Mouse (Mus musculus) myocyte (in vitro differentiated cells): ENCODE results near the gene Ccnb3. TPM values are rescaled to one million over a fixed set of nuclear protein-coding genes. Genes with fewer than 3 reads are reported as not detected.

Experiments
- H3K27me3 ChIP-seq: one replicate; pipeline ENCODE4 v1.6.1; 2011; ENCODE audit not compliant: control insufficient read depth, insufficient read depth, insufficient read length
- H3K36me3 ChIP-seq: one replicate; pipeline ENCODE4 v1.6.1; 2011; ENCODE audit not compliant: control insufficient read depth, insufficient read depth
- H3K4me2 ChIP-seq: one replicate; pipeline ENCODE4 v1.6.1; 2011; ENCODE audit warnings: low read depth, control low read depth
- H3K4me3 ChIP-seq: one replicate; pipeline ENCODE4 v1.5.1; 2011; ENCODE audit warnings: mild to moderate bottlenecking, control low read depth, moderate library complexity
- H3K79me2 ChIP-seq: one replicate; pipeline ENCODE4 v1.6.1; 2011; ENCODE audit not compliant: control insufficient read depth, insufficient read depth
- H3ac ChIP-seq: one replicate; pipeline ENCODE4 v1.6.1; 2011; ENCODE audit not compliant: control insufficient read depth, insufficient read length
- CEBPB ChIP-seq: IDR thresholded peaks from 2 replicates; pipeline ENCODE4 v1.6.1; 2011; ENCODE audit warnings: mild to moderate bottlenecking, moderate library complexity; ENCODE audit not compliant: poor library complexity, insufficient read depth, severe bottlenecking
- E2F4 ChIP-seq: IDR thresholded peaks from one replicate; pipeline ENCODE4 v1.6.1; 2011; ENCODE audit warnings: mild to moderate bottlenecking, control low read depth, moderate library complexity; ENCODE audit not compliant: insufficient read depth
- MAX ChIP-seq: IDR thresholded peaks from one replicate; pipeline ENCODE4 v1.6.1; 2011; ENCODE audit warnings: low read depth, mild to moderate bottlenecking, control low read depth
- MYOD1 ChIP-seq, 3 experiments: IDR thresholded peaks; one replicate each; pipeline ENCODE4 v1.6.1; 2011; ENCODE audit warnings: control low read depth in 2 of 3, low read depth in 2 of 3, mild to moderate bottlenecking in 2 of 3, moderate library complexity in 1 of 3; ENCODE audit not compliant: insufficient read length in 2 of 3, control insufficient read depth in 1 of 3
- POLR2AphosphoS2 ChIP-seq: IDR thresholded peaks from one replicate; pipeline ENCODE4 v1.6.1; 2011; ENCODE audit warnings: low read depth, control low read depth; ENCODE audit not compliant: insufficient read length
- SRF ChIP-seq: IDR thresholded peaks from one replicate; pipeline ENCODE4 v1.6.1; 2011; ENCODE audit warnings: low read depth; ENCODE audit not compliant: control insufficient read depth, insufficient read length
- TCF3 ChIP-seq: IDR thresholded peaks from one replicate; pipeline ENCODE4 v1.6.1; 2011; ENCODE audit warnings: low read depth, control low read depth; ENCODE audit not compliant: insufficient read length
- polyA plus RNA-seq: library from polyadenylated mRNA; unstranded; fragments of >200 nt; fragmentation: generic; extraction: Trizol; gene quantifications from one replicate; pipeline ENCODE4 v1.2.1, GENCODE M21; 2012; ENCODE audit warnings: missing spikeins

Gene Ccnb3
- polyA plus RNA-seq, 1 experiment: not detected

DNA sequence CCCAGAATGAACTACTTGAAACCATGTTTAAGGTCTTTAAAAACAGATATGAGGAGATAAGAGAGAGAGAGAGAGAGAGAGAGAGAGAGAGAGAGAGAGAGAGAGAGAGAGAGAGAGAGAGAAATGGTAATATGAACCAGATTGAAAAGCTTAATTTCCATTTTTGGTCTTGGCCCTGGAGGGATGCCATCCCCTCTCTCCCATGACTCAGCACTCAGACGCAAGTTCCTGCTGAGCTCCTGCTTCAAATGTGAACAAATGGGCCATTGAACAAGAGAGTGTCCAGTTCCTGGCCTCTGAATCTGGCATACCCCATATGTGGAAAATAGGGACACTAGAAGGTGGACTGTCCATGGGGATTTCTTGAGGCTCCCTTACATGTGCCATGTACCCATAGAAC, 69.5 kb downstream of the Ccnb3 start:
- TF ChIP-seq MYOD1 (IDR thresholded peaks at IDR 0.05; ENCODE audit: control insufficient read depth in 1 of 3, insufficient read length in 2 of 3, low read depth in 2 of 3) (no peak), E2F4 (no peak), SRF (no peak)
- no peak overlapping the region for H3K4me2 ChIP-seq
- no peaks in the 10 kb centered on the region for H3K36me3 ChIP-seq
- no peak overlapping the region for H3ac ChIP-seq
- H3K79me2 ChIP-seq: no peaks in the 10 kb centered on the region
- H3K27me3 ChIP-seq: no peaks in the 10 kb centered on the region
- H3K4me3 ChIP-seq: no peak overlapping the region

DNA sequence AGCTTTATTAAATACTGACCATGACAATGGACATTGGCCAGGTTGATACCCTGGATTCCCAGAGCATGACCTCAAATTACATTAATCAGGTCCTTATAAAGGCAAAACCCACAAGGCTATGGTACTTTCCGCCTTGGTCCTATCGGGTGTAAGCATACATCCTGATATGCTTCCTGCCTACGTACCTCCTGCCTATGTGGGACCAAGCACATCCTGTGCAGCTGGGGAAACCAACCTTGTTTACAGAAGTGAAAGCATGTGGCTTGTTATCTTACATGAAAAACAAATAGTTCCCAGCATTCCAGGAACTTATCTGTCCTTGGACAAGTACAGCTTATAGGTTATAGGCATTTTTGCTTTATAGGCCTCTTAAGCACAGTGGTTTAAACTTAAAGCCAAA, 72.8 kb downstream of the Ccnb3 start:
- Histone ChIP-seq H3K27me3 (no peaks in the 10 kb centered on the region), H3K79me2 (no peaks in the 10 kb centered on the region), H3K36me3 (no peaks in the 10 kb centered on the region), H3K4me3 (no peak overlapping the region), H3K4me2 (no peak overlapping the region), H3ac (no peak overlapping the region)
- TF ChIP-seq MAX: no peak
- TF ChIP-seq CEBPB: no peak
- no peak for TF ChIP-seq POLR2AphosphoS2
- TF ChIP-seq E2F4: no peak
- TF ChIP-seq TCF3: no peak

Other genes starting within 250 kb of the Ccnb3 start
- gene Akap4, start 25.9 kb upstream of the Ccnb3 start, polyA plus RNA-seq: not detected